10 mouse cellular contexts compared by ENCODE assay signal in genomic region chr10:96148250-96148699, GRCm38 (mm10). TPM values are rescaled to one million over a fixed set of nuclear protein-coding genes. Genes with fewer than 3 reads are reported as not detected.
DNase-seq lines count a peak whose midpoint lies in the region; ATAC-seq and TF ChIP-seq lines count a peak whose summit lies in the region.
"Had no signal": no experiment of that assay in that cellular context is flagged by ENCODE, and none has a peak within 500 bp of the region (broad histone marks: within the 10 kb centered on the region; RNA-seq: fewer than 3 reads in every experiment).

No protein-coding gene starts in this region.

- no peak for TF ChIP-seq EP300 in lung, postnatal 0 days (IDR thresholded peaks at IDR 0.05)

- H3K9ac ChIP-seq in lung, embryonic 14.5 days, result no peak overlapping the region
- no peak overlapping the region for H3K9ac ChIP-seq in lung, postnatal 0 days (replicated peaks; ENCODE audit: low read depth)
- no peak overlapping the region for H3K9ac ChIP-seq in limb, embryonic 11.5 days (ENCODE audit: low read length)

- H3K36me3 ChIP-seq in lung, embryonic 14.5 days (ENCODE audit: insufficient read depth), result no peaks in the 10 kb centered on the region
- H3K36me3 ChIP-seq in lung, postnatal 0 days (ENCODE audit: insufficient read depth, low read length), result no peaks in the 10 kb centered on the region
- H3K36me3 ChIP-seq in limb, embryonic 11.5 days (ENCODE audit: control insufficient read depth, insufficient read depth, low read length), result no peaks in the 10 kb centered on the region

- no peaks in the 10 kb centered on the region for H3K9me3 ChIP-seq in lung, embryonic 14.5 days (ENCODE audit: low read depth, low read length)
- H3K9me3 ChIP-seq in lung, postnatal 0 days (ENCODE audit: low read length), result no peaks in the 10 kb centered on the region
- H3K9me3 ChIP-seq in limb, embryonic 11.5 days (ENCODE audit: control insufficient read depth, low read length), result no peaks in the 10 kb centered on the region

- ATAC-seq in lung, embryonic 14.5 days (ENCODE audit: insufficient read depth), result peak; percentile 41; the same call in 1 of the 2 replicates
- ATAC-seq in lung, postnatal 0 days, result no peak
- peak; percentile 60; the same call in 1 of the 2 replicates for ATAC-seq in limb, embryonic 11.5 days (ENCODE audit: insufficient number of reproducible peaks, low FRiP score, low TSS enrichment, low read depth)

- no peaks in the 10 kb centered on the region; the same call in 1 of the 2 replicates for H3K4me1 ChIP-seq in lung, embryonic 14.5 days (ENCODE audit: insufficient read depth)
- no peaks in the 10 kb centered on the region for H3K4me1 ChIP-seq in lung, postnatal 0 days (ENCODE audit: insufficient read depth, low read depth, low read length)
- H3K4me1 ChIP-seq in limb, embryonic 11.5 days (ENCODE audit: control insufficient read depth, insufficient read depth, low read length), result 0 out of 2 replicates have a peak, but pooled peaks cover 3% of the 10 kb centered on the region

- no peak overlapping the region for H3K4me3 ChIP-seq in lung, embryonic 14.5 days (ENCODE audit: low read depth, low read length)
- H3K4me3 ChIP-seq in lung, postnatal 0 days (ENCODE audit: low read depth, low read length), result no peak overlapping the region
- H3K4me3 ChIP-seq in limb, embryonic 11.5 days (ENCODE audit: low read depth, low read length), result no peak overlapping the region

- no peak overlapping the region for H3K27ac ChIP-seq in lung, embryonic 14.5 days (ENCODE audit: low read depth)
- no peak overlapping the region for H3K27ac ChIP-seq in lung, postnatal 0 days (ENCODE audit: low read length)
- H3K27ac ChIP-seq in limb, embryonic 11.5 days (replicated peaks; ENCODE audit: low read depth, low read length), result no peak overlapping the region

- peak; percentile 71 for DNase-seq in lung, embryonic 14.5 days
- DNase-seq in lung, postnatal 0 days (ENCODE audit: low spot score), result no peak
- DNase-seq in adrenal gland, postnatal 10 days, result peak; percentile 71
- peak; percentile 51 for DNase-seq in gastrocnemius, postnatal 10 days
- peak; percentile 59 for DNase-seq in limb, embryonic 11.5 days (ENCODE audit: low spot score)
- DNase-seq in ovary, postnatal 36 days (ENCODE audit: low spot score), result peak; percentile 57
- DNase-seq in heart, adult 9 months (ENCODE audit: low spot score in 2 of 2), result no peak
- no peak for DNase-seq in frontal cortex, postnatal 14 days (ENCODE audit: low spot score in 2 of 2)

- H3K27me3 ChIP-seq in lung, embryonic 14.5 days (ENCODE audit: insufficient read depth, low read length), result no peaks in the 10 kb centered on the region
- H3K27me3 ChIP-seq in lung, postnatal 0 days (replicated peaks; ENCODE audit: insufficient read depth, low read length), result no peaks in the 10 kb centered on the region
- H3K27me3 ChIP-seq in limb, embryonic 11.5 days (ENCODE audit: control insufficient read depth, insufficient read depth, low read length), result no peaks in the 10 kb centered on the region

- H3K4me2 ChIP-seq in lung, embryonic 14.5 days, result peak overlapping the region; percentile 42
- no peak overlapping the region for H3K4me2 ChIP-seq in lung, postnatal 0 days (replicated peaks; ENCODE audit: low read depth, low read length)
- H3K4me2 ChIP-seq in limb, embryonic 11.5 days (ENCODE audit: low read depth, severe bottlenecking), result no peak overlapping the region

- 26% methylated on average over 10 of the region's 10 CpGs for WGBS in lung, embryonic 14.5 days
- WGBS in lung, postnatal 0 days, result 26% methylated on average over 10 of the region's 10 CpGs
- WGBS in limb, embryonic 11.5 days, result 35% methylated on average over 10 of the region's 10 CpGs

- peak; percentile 18; the same call in 1 of the 2 replicates for TF ChIP-seq CTCF in lung, embryonic 14.5 days (IDR thresholded peaks at IDR 0.05; ENCODE audit: low read depth)
- no peak for TF ChIP-seq CTCF in lung, postnatal 0 days (IDR thresholded peaks at IDR 0.05)

RNA-seq across cellular contexts. Expression of gene Gm5426, which starts 11.9 kb away (rescaled TPM):
- polyA plus RNA-seq in lung, embryonic 14.5 days (2014; fragmentation: Nextera tagmentation; extraction: Ambion mirVana), result not detected in 2 replicates
- not detected in 2 replicates for polyA plus RNA-seq in lung, postnatal 0 days (2015; fragmentation: Nextera tagmentation; extraction: Ambion mirVana)
- total RNA-seq in adrenal gland, postnatal 10 days (2021), result not detected
- total RNA-seq in gastrocnemius, postnatal 10 days (2021), result not detected
- not detected in 2 replicates for polyA plus RNA-seq in limb, embryonic 11.5 days (2014; fragmentation: Nextera tagmentation; extraction: Ambion mirVana)
- polyA plus RNA-seq: large intestine, adult 2 months; testis, adult 2 months had no signal

Comparison
In these comparisons a context has a peak if more than half of its experiments do, and no peak if none do; other contexts are left out.
1. DNase-seq: peak in lung, embryonic 14.5 days (single experiment), adrenal gland, postnatal 10 days (single experiment), gastrocnemius, postnatal 10 days (single experiment), limb, embryonic 11.5 days (single experiment) and ovary, postnatal 36 days (single experiment); none in lung, postnatal 0 days (single experiment), heart, adult 9 months (0 of 2) and frontal cortex, postnatal 14 days (0 of 2).